Mouse (Mus musculus) lung, postnatal 0 days (tissue): ENCODE results near the gene Zfp277. TPM values are rescaled to one million over a fixed set of nuclear protein-coding genes. Genes with fewer than 3 reads are reported as not detected.
A peak's percentile ranks its signal among the peaks of the same experiment; 100 is the strongest.

ENCODE experiments used
- ATAC-seq: fragments of 200-750 bp; cut with Nextera tagmentation; 2 replicates; pipeline ENCODE4 v1.8.0; 2017; ENCODE audit warnings: moderate library complexity
- DNase-seq: peaks from one replicate; pipeline ENCODE4 v3.0.0-alpha.2; 2016; ENCODE audit warnings: low spot score
- H3K27ac ChIP-seq: fragments of 300-500 bp; sonication (generic); 2 replicates; pipeline ENCODE4 v1.5.1; 2014; ENCODE audit warnings: antibody characterized with exemption, mild to moderate bottlenecking, low read length, mixed read lengths
- H3K27me3 ChIP-seq: fragments of 300-500 bp; sonication (generic); replicated peaks from 2 replicates; pipeline ENCODE4 v1.6.1; 2014; ENCODE audit warnings: low read length, mixed read lengths; ENCODE audit not compliant: insufficient read depth
- H3K36me3 ChIP-seq: fragments of 300-500 bp; sonication (generic); 2 replicates; pipeline ENCODE4 v1.6.1; 2014; ENCODE audit warnings: low read length, mixed read lengths; ENCODE audit not compliant: insufficient read depth
- H3K4me1 ChIP-seq: fragments of 300-500 bp; sonication (generic); 2 replicates; pipeline ENCODE4 v1.6.1; 2014; ENCODE audit warnings: antibody characterized with exemption, low read depth, low read length, mixed read lengths; ENCODE audit not compliant: insufficient read depth
- H3K4me2 ChIP-seq: fragments of 300-500 bp; sonication (generic); replicated peaks from 2 replicates; pipeline ENCODE4 v1.6.1; 2014; ENCODE audit warnings: low read depth, mild to moderate bottlenecking, low read length, moderate library complexity, mixed read lengths
- H3K4me3 ChIP-seq: fragments of 300-500 bp; sonication (generic); 2 replicates; pipeline ENCODE4 v1.5.1; 2014; ENCODE audit warnings: low read depth, low read length
- H3K9ac ChIP-seq: fragments of 300-500 bp; sonication (generic); replicated peaks from 2 replicates; pipeline ENCODE4 v1.6.1; 2014; ENCODE audit warnings: low read depth, mild to moderate bottlenecking
- H3K9me3 ChIP-seq: fragments of 300-500 bp; sonication (generic); 2 replicates; pipeline ENCODE4 v1.6.1; 2016; ENCODE audit warnings: low read length, mixed read lengths
- CTCF ChIP-seq: IDR thresholded peaks from 2 replicates; pipeline ENCODE4 v1.5.1; 2016; ENCODE audit warnings: antibody characterized with exemption, mild to moderate bottlenecking
- EP300 ChIP-seq: IDR thresholded peaks from 2 replicates; pipeline ENCODE4 v1.6.1; 2016; ENCODE audit warnings: antibody characterized with exemption, mild to moderate bottlenecking, control low read depth
- WGBS: fragments of 180-500 bp; shearing (Covaris S2); extraction: QIAGEN DNeasy Blood & Tissue Kit; methylation state at CpG from one replicate; pipeline ENCODE4 v1.1.7; 2014; 5-methylcytosine and 5-hydroxymethylcytosine counted together
- polyA plus RNA-seq: library from polyadenylated mRNA; unstranded; fragments of >200 nt; fragmentation: Nextera tagmentation; extraction: Ambion mirVana; gene quantifications from 2 replicates; pipeline ENCODE4 v1.2.1, GENCODE M21; 2015

The Zfp277 gene
- polyA plus RNA-seq: 25.8 and 30.1 TPM in 2 replicates

- Histone ChIP-seq H3K4me3 (peak within 1 kb of the TSS; percentile 87), H3K4me1 (peaks cover 5% of the 10 kb centered on the region; the same call in 1 of the 2 replicates), H3K9ac (peak within 1 kb of the TSS; percentile 68), H3K27me3 (no peaks in the 10 kb centered on the region), H3K4me2 (peak within 1 kb of the TSS; percentile 91), H3K27ac (peak within 1 kb of the TSS; percentile 77), H3K36me3 (no peaks in the 10 kb centered on the region), H3K9me3 (no peaks in the 10 kb centered on the region)
- DNase-seq (peak; percentile 99), ATAC-seq (peak; percentile 97)
- TF ChIP-seq CTCF (peak; percentile 51), EP300 (peak; percentile 43; the same call in 1 of the 2 replicates)
- WGBS: under 1% methylated on average over 53 of the region's 80 CpGs
These were observed at the start of gene Zfp277, which contains the start of gene Dock4 for GRCm38 (mm10) chr12:40445648-40446449. Gene Zfp277 (minus strand): TSS chr12:40445902. Gene Dock4 (plus strand): TSS chr12:40445952.

GRCm38 (mm10) chr12:40486047-40486837 lies 40.5 kb upstream of the Zfp277 start:
- TF ChIP-seq CTCF (no peak), EP300 (no peak)
- H3K27me3 ChIP-seq: no peaks in the 10 kb centered on the region
- H3K27ac ChIP-seq: no peak overlapping the region
- H3K9ac ChIP-seq: no peak overlapping the region
- WGBS: 68% methylated on average over 12 of the region's 12 CpGs
- H3K36me3 ChIP-seq: no peaks in the 10 kb centered on the region
- no peaks in the 10 kb centered on the region for H3K9me3 ChIP-seq
- H3K4me2 ChIP-seq: no peak overlapping the region
- ATAC-seq: no peak
- H3K4me3 ChIP-seq: no peak overlapping the region
- no peak for DNase-seq
- H3K4me1 ChIP-seq: 0 out of 2 replicates have a peak, but pooled peaks cover 9% of the 10 kb centered on the region

GRCm38 (mm10) chr12:40485210-40485609 lies 39.5 kb upstream of the Zfp277 start:
- H3K4me1 ChIP-seq: 0 out of 2 replicates have a peak, but pooled peaks cover 9% of the 10 kb centered on the region
- WGBS: 68% methylated on average over 1 of the region's 1 CpGs
- no peak overlapping the region for H3K27ac ChIP-seq

GRCm38 (mm10) chr12:40484224-40484623 lies 38.5 kb upstream of the Zfp277 start:
- Histone ChIP-seq H3K4me2 (no peak overlapping the region), H3K4me1 (0 out of 2 replicates have a peak, but pooled peaks cover 9% of the 10 kb centered on the region), H3K27ac (no peak overlapping the region), H3K27me3 (no peaks in the 10 kb centered on the region), H3K9me3 (no peaks in the 10 kb centered on the region), H3K36me3 (no peaks in the 10 kb centered on the region), H3K9ac (no peak overlapping the region), H3K4me3 (no peak overlapping the region)
- peak; percentile 39 for DNase-seq
- WGBS: 6% methylated on average over 3 of the region's 3 CpGs
- peak; percentile 69 for ATAC-seq
- TF ChIP-seq EP300: no peak
- no peak for TF ChIP-seq CTCF

More at GRCm38 (mm10) chr12:40485210-40485609, 39.5 kb upstream of the Zfp277 start:
- H3K4me2 ChIP-seq: no peak overlapping the region
- H3K9me3 ChIP-seq: no peaks in the 10 kb centered on the region
- H3K9ac ChIP-seq: no peak overlapping the region
- peak; percentile 70 for TF ChIP-seq EP300
- TF ChIP-seq CTCF: no peak
- no peak overlapping the region for H3K4me3 ChIP-seq
- H3K27me3 ChIP-seq: no peaks in the 10 kb centered on the region
- no peaks in the 10 kb centered on the region for H3K36me3 ChIP-seq
- DNase-seq (no peak), ATAC-seq (no peak)

GRCm38 (mm10) chr12:40477621-40478452 lies 32.1 kb upstream of the Zfp277 start:
- no peak overlapping the region for H3K27ac ChIP-seq
- TF ChIP-seq CTCF: no peak
- TF ChIP-seq EP300: peak; percentile 45
- H3K27me3 ChIP-seq: no peaks in the 10 kb centered on the region
- 31% methylated on average over 8 of the region's 8 CpGs for WGBS
- ATAC-seq (peak; percentile 74), DNase-seq (peak; percentile 52)
- peaks cover 3% of the 10 kb centered on the region; the same call in 1 of the 2 replicates for H3K4me1 ChIP-seq
- 0 out of 2 replicates have a peak overlapping the region, but pooled peaks have one; percentile 12 for H3K4me2 ChIP-seq
- no peak overlapping the region for H3K9ac ChIP-seq
- no peaks in the 10 kb centered on the region for H3K9me3 ChIP-seq
- H3K36me3 ChIP-seq: no peaks in the 10 kb centered on the region
- H3K4me3 ChIP-seq: no peak overlapping the region
